Mouse (Mus musculus): ENCODE data around the gene Actrt2.

DNA sequence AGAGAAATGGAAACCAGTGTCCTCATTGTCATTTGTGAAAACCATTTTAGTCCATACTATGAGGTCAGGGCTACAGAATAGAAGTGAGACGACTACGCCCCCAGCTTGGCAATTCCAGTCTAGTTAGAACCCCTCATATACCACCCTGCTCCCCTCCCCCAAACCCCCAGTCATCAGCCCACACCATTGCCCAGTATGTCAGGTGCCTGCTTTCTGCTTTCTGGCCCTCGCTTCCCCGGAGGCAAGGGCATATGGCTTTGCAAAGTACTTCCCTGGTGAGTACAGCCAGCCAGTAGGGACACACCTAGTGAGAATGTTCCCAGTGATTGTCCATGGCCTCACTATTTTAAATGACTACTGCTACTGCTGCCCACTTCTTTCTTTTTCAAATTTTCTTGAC is 6.3 kb upstream of the Actrt2 start:
- TF ChIP-seq CTCF (IDR thresholded peaks at IDR 0.05; ENCODE audit: insufficient read depth, low read depth, low read length) = no peak
- TF ChIP-seq POLR2A (IDR thresholded peaks at IDR 0.05; ENCODE audit: insufficient read depth, low read depth, low read length) = no peak

All from olfactory bulb, adult 2 months (tissue).